ENCODE assay signal across 8 mouse cellular contexts in genomic region chr9:112235696-112236397, GRCm38 (mm10). TPM values are rescaled to one million over a fixed set of nuclear protein-coding genes. Genes with fewer than 3 reads are reported as not detected.
DNase-seq lines count a peak whose midpoint lies in the region; ATAC-seq lines count a peak whose summit lies in the region.

Gene Arpp21 (minus strand): TSS chr9:112235938.

- no peaks in the 10 kb centered on the region for H3K9me3 ChIP-seq in liver, embryonic 12.5 days (replicated peaks)

- H3K27ac ChIP-seq in liver, embryonic 12.5 days: no peak within 1 kb of the TSS

- no peaks in the 10 kb centered on the region for H3K36me3 ChIP-seq in liver, embryonic 12.5 days

- H3K9ac ChIP-seq in liver, embryonic 12.5 days: no peak within 1 kb of the TSS

- peak; percentile 48 for DNase-seq in embryo, embryonic 10 days (ENCODE audit: low spot score)
- no peak for DNase-seq in embryo, embryonic 9.5 days (ENCODE audit: extremely low spot score)
- DNase-seq in retina, embryonic 14.5 days (ENCODE audit: low spot score): peak; percentile 52
- DNase-seq in retina, postnatal 1 day: no peak
- no peak for DNase-seq in gastrocnemius, postnatal 4 days (ENCODE audit: low spot score in 2 of 2)
- no peak for DNase-seq in spleen, postnatal 36 days (ENCODE audit: low spot score in 2 of 2)
- DNase-seq in urinary bladder, postnatal 4 days (ENCODE audit: low spot score in 2 of 2): no peak

- H3K4me3 ChIP-seq in liver, embryonic 12.5 days: peak within 1 kb of the TSS; percentile 34

- peaks cover 67% of the 10 kb centered on the region for H3K27me3 ChIP-seq in liver, embryonic 12.5 days (replicated peaks)

- ATAC-seq in liver, embryonic 12.5 days: no peak

- H3K4me1 ChIP-seq in liver, embryonic 12.5 days: no peaks in the 10 kb centered on the region

- H3K4me2 ChIP-seq in liver, embryonic 12.5 days: peak within 1 kb of the TSS; percentile 57

- WGBS in liver, embryonic 12.5 days (ENCODE audit: insufficient replicate concordance): 25% methylated on average over 16 of the region's 16 CpGs

RNA-seq across cellular contexts. Expression of gene Arpp21, which starts in this region (rescaled TPM):
- total RNA-seq in gastrocnemius, postnatal 4 days (2021): 10 to 100 TPM; 81.0 to 87.2 TPM
- polyA plus RNA-seq in liver, embryonic 12.5 days (2016; fragmentation: Nextera tagmentation; extraction: Ambion mirVana): 0.83 and 1.1 TPM in 2 replicates

Comparison
In these comparisons a context has a peak if more than half of its experiments do, and no peak if none do; other contexts are left out.
1. DNase-seq: peak in embryo, embryonic 10 days (single experiment) and retina, embryonic 14.5 days (single experiment); none in embryo, embryonic 9.5 days (single experiment), retina, postnatal 1 day (single experiment), gastrocnemius, postnatal 4 days (0 of 2), spleen, postnatal 36 days (0 of 2) and urinary bladder, postnatal 4 days (0 of 2).